ENCODE assay signal across 18 mouse cellular contexts in the genomic region with DNA sequence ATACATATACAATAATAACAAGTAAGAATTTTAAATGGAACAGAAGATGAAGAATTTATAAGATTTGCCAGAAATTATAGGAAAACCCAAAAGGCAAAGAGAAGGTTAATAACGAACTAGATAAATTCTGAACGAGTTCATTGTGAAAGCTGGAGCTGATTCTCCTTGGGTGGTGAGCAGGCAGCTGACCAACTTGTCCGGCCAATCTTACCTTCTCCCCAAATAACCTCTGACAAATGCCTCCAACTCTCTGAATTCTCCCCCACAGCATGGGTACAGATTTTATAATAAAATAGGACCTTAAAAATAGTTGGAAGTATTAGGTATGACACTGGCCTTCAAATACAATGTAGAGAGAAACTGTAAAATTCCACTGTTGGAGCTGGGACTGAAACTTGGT.
DNase-seq lines count a peak whose midpoint lies in the region; TF ChIP-seq lines count a peak whose summit lies in the region.
"Had no signal": no experiment of that assay in that cellular context is flagged by ENCODE, and none has a peak within 500 bp of the region (broad histone marks: within the 10 kb centered on the region; RNA-seq: fewer than 3 reads in every experiment).

No protein-coding gene starts in this region.

- H3K79me2 ChIP-seq in heart, adult 2 months (replicated peaks; ENCODE audit: control insufficient read depth, insufficient read depth, low read length), result peaks cover 11% of the 10 kb centered on the region

- peaks cover 24% of the 10 kb centered on the region for H3K36me3 ChIP-seq in heart, adult 2 months (ENCODE audit: control insufficient read depth, insufficient read depth, low read length)
- H3K36me3 ChIP-seq: G1E had no signal

- no peak for TF ChIP-seq POLR2A in heart, adult 2 months (IDR thresholded peaks at IDR 0.05; ENCODE audit: insufficient read depth, low read depth, low read length)

- 0 out of 2 replicates have a peak, but pooled peaks have one; percentile 13 for TF ChIP-seq EP300 in heart, adult 2 months (IDR thresholded peaks at IDR 0.05; ENCODE audit: insufficient read depth, low read depth, low read length)

- H3K27ac ChIP-seq in gastrocnemius, adult 2 months, result peak overlapping the region; percentile 57
- H3K27ac ChIP-seq in heart, adult 2 months, result peak overlapping the region; percentile 69

- intact Hi-C loops in gastrocnemius, adult 2 months (cut with DNase I), result no loop called here
- intact Hi-C loops in heart, postnatal 25 days (cut with DNase I), result no loop called here
- intact Hi-C loops in heart, adult 2 months (cut with DNase I), result no loop called here

- WGBS in heart, adult 2 months, result 54% methylated on average over 3 of the region's 3 CpGs

- no peaks in the 10 kb centered on the region for H3K27me3 ChIP-seq in heart, adult 2 months (ENCODE audit: control insufficient read depth, insufficient read depth, low read length)
- H3K27me3 ChIP-seq: CH12.LX, Patski had no signal

- H3K9ac ChIP-seq in heart, adult 2 months (ENCODE audit: low read depth, low read length), result no peak overlapping the region

- no peak overlapping the region for H3K4me3 ChIP-seq in gastrocnemius, adult 2 months
- H3K4me3 ChIP-seq in heart, adult 2 months, result no peak overlapping the region

- peak; percentile 42 for DNase-seq in gastrocnemius, adult 2 months
- no peak for DNase-seq in gastrocnemius, postnatal 4 days (ENCODE audit: low spot score in 2 of 2)
- DNase-seq in heart, adult 11 months, result peak; percentile 88
- no peak for DNase-seq in heart, postnatal 25 days (ENCODE audit: low spot score)
- no peak for DNase-seq in heart, adult 2 months
- DNase-seq in heart, postnatal 4 days, result no peak
- DNase-seq: adrenal gland, adult 2 months; adrenal gland, adult 8-10 months; adrenal gland, postnatal 10 days; adrenal gland, postnatal 14 days; adrenal gland, postnatal 25 days; B cell, adult 2 months; cerebellum, adult 11 months; cerebellum, adult 11-12 months; cerebellum, adult 18-20 months had no signal

- H3K4me1 ChIP-seq in heart, adult 2 months (ENCODE audit: control insufficient read depth, insufficient read depth, low read length), result peaks cover 20% of the 10 kb centered on the region

- TF ChIP-seq CTCF in gastrocnemius, adult 2 months (IDR thresholded peaks at IDR 0.05), result no peak
- TF ChIP-seq CTCF in heart, adult 2 months (IDR thresholded peaks at IDR 0.05), result no peak

Comparison
In these comparisons a context has a peak if more than half of its experiments do, and no peak if none do; other contexts are left out.
1. DNase-seq: peak in gastrocnemius, adult 2 months (single experiment) and heart, adult 11 months (single experiment); none in gastrocnemius, postnatal 4 days (0 of 2), heart, postnatal 25 days (single experiment), heart, adult 2 months (0 of 2) and heart, postnatal 4 days (single experiment).